21 mouse cellular contexts compared by ENCODE assay signal in genomic region chr7:35342498-35342897, GRCm38 (mm10). TPM values are rescaled to one million over a fixed set of nuclear protein-coding genes. Genes with fewer than 3 reads are reported as not detected.
DNase-seq lines count a peak whose midpoint lies in the region; ATAC-seq and TF ChIP-seq lines count a peak whose summit lies in the region.
"Had no signal": no experiment of that assay in that cellular context is flagged by ENCODE, and none has a peak within 500 bp of the region (broad histone marks: within the 10 kb centered on the region; RNA-seq: fewer than 3 reads in every experiment).

No protein-coding gene starts in this region.

- no peak overlapping the region for H3K4me3 ChIP-seq in heart, embryonic 16.5 days (ENCODE audit: low read length)
- no peak overlapping the region for H3K4me3 ChIP-seq in liver, postnatal 0 days (ENCODE audit: low read depth, low read length)
- no peak overlapping the region for H3K4me3 ChIP-seq in liver, embryonic 12.5 days
- no peak overlapping the region for H3K4me3 ChIP-seq in intestine, postnatal 0 days (ENCODE audit: low read depth, low read length)
- H3K4me3 ChIP-seq: embryonic facial prominence, embryonic 13.5 days; hindbrain, embryonic 12.5 days; limb, embryonic 10.5 days; midbrain, embryonic 12.5 days had no signal

- H3K4me1 ChIP-seq in heart, embryonic 16.5 days (ENCODE audit: control insufficient read depth, insufficient read depth, low read length): peaks cover 5% of the 10 kb centered on the region
- H3K4me1 ChIP-seq in liver, postnatal 0 days (ENCODE audit: insufficient read depth): peaks cover 4% of the 10 kb centered on the region; the same call in 1 of the 2 replicates
- H3K4me1 ChIP-seq in liver, embryonic 12.5 days: peaks cover under 1% of the 10 kb centered on the region
- H3K4me1 ChIP-seq in intestine, postnatal 0 days (replicated peaks; ENCODE audit: control insufficient read depth, insufficient read depth, low read length): peaks cover 3% of the 10 kb centered on the region
- H3K4me1 ChIP-seq: embryonic facial prominence, embryonic 13.5 days; hindbrain, embryonic 12.5 days; limb, embryonic 10.5 days; midbrain, embryonic 12.5 days had no signal

- TF ChIP-seq CTCF in liver, postnatal 0 days (IDR thresholded peaks at IDR 0.05; ENCODE audit: low read depth): no peak
- no peak for TF ChIP-seq CTCF in intestine, postnatal 0 days (IDR thresholded peaks at IDR 0.05; ENCODE audit: low read depth)

- DNase-seq in heart, postnatal 14 days: no peak
- no peak for DNase-seq in liver, postnatal 0 days
- no peak for DNase-seq in spleen, postnatal 4 days (ENCODE audit: low spot score in 2 of 2)
- no peak for DNase-seq in urinary bladder, postnatal 36 days (ENCODE audit: low spot score in 2 of 2)
- DNase-seq: cerebellum, adult 9-10 months; heart, postnatal 10 days; layer of hippocampus, postnatal 36 days; thymus, postnatal 36 days had no signal

- H3K9me3 ChIP-seq in heart, embryonic 16.5 days (replicated peaks; ENCODE audit: control insufficient read depth, low read length): no peaks in the 10 kb centered on the region; the same call in 1 of the 2 replicates
- no peaks in the 10 kb centered on the region for H3K9me3 ChIP-seq in liver, postnatal 0 days (ENCODE audit: low read length)
- no peaks in the 10 kb centered on the region; the same call in 1 of the 2 replicates for H3K9me3 ChIP-seq in liver, embryonic 12.5 days (replicated peaks)
- H3K9me3 ChIP-seq in intestine, postnatal 0 days (ENCODE audit: control insufficient read depth): no peaks in the 10 kb centered on the region
- H3K9me3 ChIP-seq: hindbrain, embryonic 12.5 days; limb, embryonic 10.5 days; midbrain, embryonic 12.5 days had no signal

- no peak overlapping the region for H3K9ac ChIP-seq in heart, embryonic 16.5 days (ENCODE audit: low read length)
- no peak overlapping the region for H3K9ac ChIP-seq in liver, postnatal 0 days (replicated peaks)
- H3K9ac ChIP-seq in liver, embryonic 12.5 days: no peak overlapping the region
- H3K9ac ChIP-seq in intestine, postnatal 0 days (ENCODE audit: low read depth, low read length): no peak overlapping the region
- H3K9ac ChIP-seq: embryonic facial prominence, embryonic 13.5 days; hindbrain, embryonic 12.5 days; liver, embryonic 14.5 days; midbrain, embryonic 12.5 days had no signal

- TF ChIP-seq EP300 in liver, postnatal 0 days (IDR thresholded peaks at IDR 0.05; ENCODE audit: low read depth): 0 out of 2 replicates have a peak, but pooled peaks have one; percentile 22

- no peaks in the 10 kb centered on the region for H3K27me3 ChIP-seq in heart, embryonic 16.5 days (ENCODE audit: control insufficient read depth, insufficient read depth, low read length)
- H3K27me3 ChIP-seq in liver, postnatal 0 days (ENCODE audit: insufficient read depth, low read length): 0 out of 2 replicates have a peak, but pooled peaks cover 3% of the 10 kb centered on the region
- peaks cover 20% of the 10 kb centered on the region for H3K27me3 ChIP-seq in liver, embryonic 12.5 days (replicated peaks)
- no peaks in the 10 kb centered on the region for H3K27me3 ChIP-seq in intestine, postnatal 0 days (replicated peaks; ENCODE audit: control insufficient read depth, insufficient read depth, low read length)
- H3K27me3 ChIP-seq: embryonic facial prominence, embryonic 13.5 days; hindbrain, embryonic 12.5 days; midbrain, embryonic 12.5 days had no signal

- 44% methylated on average over 4 of the region's 4 CpGs for WGBS in heart, embryonic 16.5 days
- 44% methylated on average over 4 of the region's 4 CpGs for WGBS in liver, postnatal 0 days (ENCODE audit: insufficient replicate concordance)
- WGBS in liver, embryonic 12.5 days (ENCODE audit: insufficient replicate concordance): 49% methylated on average over 4 of the region's 4 CpGs
- 28% methylated on average over 4 of the region's 4 CpGs for WGBS in intestine, postnatal 0 days

- no peaks in the 10 kb centered on the region for H3K36me3 ChIP-seq in heart, embryonic 16.5 days (ENCODE audit: control insufficient read depth, insufficient read depth)
- no peaks in the 10 kb centered on the region for H3K36me3 ChIP-seq in liver, postnatal 0 days (replicated peaks; ENCODE audit: insufficient read depth, low read length)
- H3K36me3 ChIP-seq in liver, embryonic 12.5 days: no peaks in the 10 kb centered on the region
- peaks cover 7% of the 10 kb centered on the region; the same call in 1 of the 2 replicates for H3K36me3 ChIP-seq in intestine, postnatal 0 days (ENCODE audit: control insufficient read depth, insufficient read depth)
- H3K36me3 ChIP-seq: embryonic facial prominence, embryonic 13.5 days; hindbrain, embryonic 12.5 days; limb, embryonic 10.5 days; midbrain, embryonic 12.5 days had no signal

- peak overlapping the region; percentile 35 for H3K27ac ChIP-seq in heart, embryonic 16.5 days (ENCODE audit: low read length)
- H3K27ac ChIP-seq in liver, postnatal 0 days (ENCODE audit: low read depth): peak overlapping the region; percentile 78
- H3K27ac ChIP-seq in liver, embryonic 12.5 days: no peak overlapping the region
- H3K27ac ChIP-seq in intestine, postnatal 0 days (ENCODE audit: low read depth, low read length): peak overlapping the region; percentile 60; the same call in 1 of the 2 replicates
- H3K27ac ChIP-seq: embryonic facial prominence, embryonic 13.5 days; hindbrain, embryonic 12.5 days; kidney, postnatal 0 days; limb, embryonic 10.5 days; liver, embryonic 14.5 days; midbrain, embryonic 12.5 days had no signal

- intact Hi-C loops in heart, postnatal 14 days (cut with DNase I): no loop called here

- ATAC-seq in heart, embryonic 16.5 days (replicated peaks; ENCODE audit: extremely low read depth, insufficient read depth, low FRiP score): no peak
- peak; percentile 81 for ATAC-seq in liver, postnatal 0 days
- ATAC-seq in liver, embryonic 12.5 days: no peak
- ATAC-seq in intestine, postnatal 0 days: no peak
- ATAC-seq: forebrain, embryonic 14.5 days; lung, postnatal 0 days had no signal

- H3K4me2 ChIP-seq in heart, embryonic 16.5 days (ENCODE audit: low read depth, low read length): no peak overlapping the region
- no peak overlapping the region for H3K4me2 ChIP-seq in liver, postnatal 0 days (ENCODE audit: low read depth, low read length)
- H3K4me2 ChIP-seq in liver, embryonic 12.5 days: no peak overlapping the region
- H3K4me2 ChIP-seq in intestine, postnatal 0 days (replicated peaks; ENCODE audit: low read depth): 0 out of 2 replicates have a peak overlapping the region, but pooled peaks have one; percentile 13
- H3K4me2 ChIP-seq: embryonic facial prominence, embryonic 13.5 days; hindbrain, embryonic 12.5 days; midbrain, embryonic 12.5 days had no signal

RNA-seq across cellular contexts. Expression of gene Rhpn2, which starts 8.5 kb away (rescaled TPM):
- polyA plus RNA-seq in heart, embryonic 16.5 days (2015; fragmentation: Nextera tagmentation; extraction: Ambion mirVana): 5.8 TPM in 2 replicates
- 1 to 10 TPM; 5.0 to 6.0 TPM for total RNA-seq in heart, postnatal 14 days (2021)
- polyA plus RNA-seq in liver, postnatal 0 days (2015; fragmentation: Nextera tagmentation; extraction: Ambion mirVana): 8.1 TPM in 2 replicates
- 4.6 and 5.5 TPM in 2 replicates for polyA plus RNA-seq in liver, embryonic 12.5 days (2016; fragmentation: Nextera tagmentation; extraction: Ambion mirVana)
- polyA plus RNA-seq in intestine, postnatal 0 days (2015; fragmentation: Nextera tagmentation; extraction: Ambion mirVana): 63.3 and 75.0 TPM in 2 replicates
- total RNA-seq: megakaryocyte progenitor cell, adult 5-6 weeks; monocyte, adult 5-6 weeks had no signal

RNA-seq across cellular contexts. Expression of gene Gpatch1, which starts 24.3 kb away (rescaled TPM):
- 10.1 and 12.2 TPM in 2 replicates for polyA plus RNA-seq in heart, embryonic 16.5 days (2015; fragmentation: Nextera tagmentation; extraction: Ambion mirVana)
- 10 to 100 TPM in 1 of 2 experiments, 1 to 10 TPM in 1; 9.6 to 10.4 TPM for total RNA-seq in heart, postnatal 14 days (2021)
- polyA plus RNA-seq in liver, postnatal 0 days (2015; fragmentation: Nextera tagmentation; extraction: Ambion mirVana): 4.9 and 5.6 TPM in 2 replicates
- 9.6 and 10.6 TPM in 2 replicates for polyA plus RNA-seq in liver, embryonic 12.5 days (2016; fragmentation: Nextera tagmentation; extraction: Ambion mirVana)
- polyA plus RNA-seq in intestine, postnatal 0 days (2015; fragmentation: Nextera tagmentation; extraction: Ambion mirVana): 8.6 and 9.1 TPM in 2 replicates

RNA-seq across cellular contexts. Expression of gene Faap24, which starts 54.1 kb away (rescaled TPM):
- polyA plus RNA-seq in heart, embryonic 16.5 days (2015; fragmentation: Nextera tagmentation; extraction: Ambion mirVana): 13.6 and 16.1 TPM in 2 replicates
- 1 to 10 TPM; 1.6 to 2.9 TPM for total RNA-seq in heart, postnatal 14 days (2021)
- polyA plus RNA-seq in liver, postnatal 0 days (2015; fragmentation: Nextera tagmentation; extraction: Ambion mirVana): 9.3 and 11.4 TPM in 2 replicates
- polyA plus RNA-seq in liver, embryonic 12.5 days (2016; fragmentation: Nextera tagmentation; extraction: Ambion mirVana): 34.4 and 34.7 TPM in 2 replicates
- 9.3 and 10.3 TPM in 2 replicates for polyA plus RNA-seq in intestine, postnatal 0 days (2015; fragmentation: Nextera tagmentation; extraction: Ambion mirVana)

RNA-seq across cellular contexts. Expression of gene Cep89, which starts 54.3 kb away (rescaled TPM):
- 44.9 and 45.2 TPM in 2 replicates for polyA plus RNA-seq in heart, embryonic 16.5 days (2015; fragmentation: Nextera tagmentation; extraction: Ambion mirVana)
- total RNA-seq in heart, postnatal 14 days (2021): 10 to 100 TPM; 14.1 to 15.4 TPM
- 9.1 and 10.3 TPM in 2 replicates for polyA plus RNA-seq in liver, postnatal 0 days (2015; fragmentation: Nextera tagmentation; extraction: Ambion mirVana)
- polyA plus RNA-seq in liver, embryonic 12.5 days (2016; fragmentation: Nextera tagmentation; extraction: Ambion mirVana): 25.5 and 25.9 TPM in 2 replicates
- 9.7 and 10.1 TPM in 2 replicates for polyA plus RNA-seq in intestine, postnatal 0 days (2015; fragmentation: Nextera tagmentation; extraction: Ambion mirVana)
